In genomic region chr1:98192044-98192484, GRCm38 (mm10) we compare ENCODE assay signal across 10 mouse cellular contexts.
DNase-seq lines count a peak whose midpoint lies in the region; ATAC-seq and TF ChIP-seq lines count a peak whose summit lies in the region.
"Had no signal": no experiment of that assay in that cellular context is flagged by ENCODE, and none has a peak within 500 bp of the region (broad histone marks: within the 10 kb centered on the region; RNA-seq: fewer than 3 reads in every experiment).

No protein-coding gene starts in this region.

- H3K79me2 ChIP-seq in myocyte (ENCODE audit: control insufficient read depth, insufficient read depth), result no peaks in the 10 kb centered on the region

- no peaks in the 10 kb centered on the region for H3K36me3 ChIP-seq in myocyte (ENCODE audit: control insufficient read depth, insufficient read depth)
- H3K36me3 ChIP-seq: liver, embryonic 12.5 days had no signal

- H3K27me3 ChIP-seq in myocyte (ENCODE audit: control insufficient read depth, insufficient read depth, insufficient read length), result no peaks in the 10 kb centered on the region
- H3K27me3 ChIP-seq: liver, embryonic 12.5 days had no signal

- ATAC-seq in cerebellum, adult (ENCODE audit: insufficient number of reproducible peaks, low FRiP score, low TSS enrichment), result no peak
- ATAC-seq: liver, embryonic 12.5 days had no signal

- no peak overlapping the region for H3K4me3 ChIP-seq in myocyte
- H3K4me3 ChIP-seq: liver, embryonic 12.5 days had no signal

- no peak for TF ChIP-seq POLR2A in myocyte (IDR thresholded peaks at IDR 0.05; ENCODE audit: insufficient read length, low read depth)

- H3ac ChIP-seq in myocyte (ENCODE audit: control insufficient read depth, insufficient read length), result no peak overlapping the region

- H3K4me2 ChIP-seq in myocyte (ENCODE audit: low read depth), result peak overlapping the region; percentile 30
- H3K4me2 ChIP-seq: liver, embryonic 12.5 days had no signal

- DNase-seq in brain, adult 2 months (ENCODE audit: low read depth, low spot score), result peak; percentile 89
- peak; percentile 24 to 41 for DNase-seq in frontal cortex, postnatal 10 days (ENCODE audit: low spot score in 2 of 2)
- peak; percentile 21 to 44 for DNase-seq in layer of hippocampus, postnatal 10 days (ENCODE audit: low spot score in 2 of 2)
- DNase-seq in adrenal gland, postnatal 10 days, result no peak
- DNase-seq in thymus, postnatal 36 days, result no peak
- no peak for DNase-seq in ovary, adult 18-20 months (ENCODE audit: low spot score)
- DNase-seq: adrenal gland, postnatal 36 days had no signal

TF ChIP-seq in myocyte, 11 proteins besides CTCF, POLR2A, EP300 and RAD21:
- no peak for TF ChIP-seq REST (IDR thresholded peaks at IDR 0.05; ENCODE audit: insufficient read depth, insufficient read length)
- no peak for TF ChIP-seq USF1 (IDR thresholded peaks at IDR 0.05; ENCODE audit: low read depth)
- TF ChIP-seq TCF12 (IDR thresholded peaks at IDR 0.05; ENCODE audit: insufficient read depth, poor library complexity, severe bottlenecking), result no peak
- TF ChIP-seq TCF3 (IDR thresholded peaks at IDR 0.05; ENCODE audit: insufficient read length, low read depth), result no peak
- TF ChIP-seq MAX (IDR thresholded peaks at IDR 0.05; ENCODE audit: low read depth), result no peak
- TF ChIP-seq SRF (IDR thresholded peaks at IDR 0.05; ENCODE audit: control insufficient read depth, insufficient read length, low read depth), result no peak
- TF ChIP-seq POLR2AphosphoS2 (IDR thresholded peaks at IDR 0.05; ENCODE audit: insufficient read length, low read depth), result no peak
- TF ChIP-seq MYOD1 (IDR thresholded peaks at IDR 0.05; ENCODE audit: control insufficient read depth in 1 of 3, insufficient read length in 2 of 3, low read depth in 2 of 3), result no peak
- TF ChIP-seq MYOG (IDR thresholded peaks at IDR 0.05; ENCODE audit: control insufficient read depth in 1 of 3, insufficient read depth in 1 of 3, insufficient read length in 2 of 3, low read depth in 2 of 3), result no peak
- TF ChIP-seq E2F4 (IDR thresholded peaks at IDR 0.05; ENCODE audit: insufficient read depth), result no peak
- TF ChIP-seq CEBPB (IDR thresholded peaks at IDR 0.05; ENCODE audit: insufficient read depth, poor library complexity, severe bottlenecking), result no peak

Comparison
In these comparisons a context has a peak if more than half of its experiments do, and no peak if none do; other contexts are left out.
1. DNase-seq: peak in brain, adult 2 months (single experiment), frontal cortex, postnatal 10 days (2 of 2) and layer of hippocampus, postnatal 10 days (2 of 2); none in adrenal gland, postnatal 10 days (single experiment), thymus, postnatal 36 days (0 of 2) and ovary, adult 18-20 months (single experiment).